Mouse (Mus musculus) midbrain, embryonic 14.5 days (tissue): ENCODE measurements around the gene Ap1m2. TPM values are rescaled to one million over a fixed set of nuclear protein-coding genes. Genes with fewer than 3 reads are reported as not detected.
A peak's percentile ranks its signal among the peaks of the same experiment; 100 is the strongest.
"Not testable (repeated sequence)": the region's sequence is repeated elsewhere in the genome, so short reads cannot be mapped to it uniquely, and the experiment has no call there.

Experiments
- ATAC-seq: fragments of 200-750 bp; cut with Nextera tagmentation; 2 replicates; pipeline ENCODE4 v1.8.0; 2017; ENCODE audit warnings: moderate number of reproducible peaks, moderate library complexity; ENCODE audit not compliant: low FRiP score, low TSS enrichment
- DNase-seq: peaks from one replicate; pipeline ENCODE4 v3.0.0-alpha.2; 2015
- H3K27ac ChIP-seq: fragments of 300-500 bp; sonication (generic); replicated peaks from 2 replicates; pipeline ENCODE4 v1.5.1; 2014; ENCODE audit warnings: mild to moderate bottlenecking, low read depth, low read length, moderate library complexity
- H3K27me3 ChIP-seq: fragments of 300-500 bp; sonication (generic); 2 replicates; pipeline ENCODE4 v1.6.1; 2014; ENCODE audit warnings: low read length, control low read depth, mixed read lengths; ENCODE audit not compliant: control insufficient read depth, insufficient read depth
- H3K36me3 ChIP-seq: fragments of 300-500 bp; sonication (generic); 2 replicates; pipeline ENCODE4 v1.6.1; 2014; ENCODE audit warnings: low read length, control low read depth; ENCODE audit not compliant: control insufficient read depth, insufficient read depth
- H3K4me1 ChIP-seq: fragments of 300-500 bp; sonication (generic); 2 replicates; pipeline ENCODE4 v1.6.1; 2014; ENCODE audit warnings: mild to moderate bottlenecking, antibody characterized with exemption, low read length, control low read depth; ENCODE audit not compliant: control insufficient read depth, insufficient read depth
- H3K4me2 ChIP-seq: fragments of 300-500 bp; sonication (generic); 2 replicates; pipeline ENCODE4 v1.6.1; 2014; ENCODE audit warnings: mild to moderate bottlenecking, low read length, moderate library complexity
- H3K4me3 ChIP-seq: fragments of 300-500 bp; sonication (generic); replicated peaks from 2 replicates; pipeline ENCODE4 v1.5.1; 2014; ENCODE audit warnings: low read depth, low read length
- H3K9ac ChIP-seq: fragments of 300-500 bp; sonication (generic); replicated peaks from 2 replicates; pipeline ENCODE4 v1.6.1; 2014; ENCODE audit warnings: mild to moderate bottlenecking, low read length, moderate library complexity
- H3K9me3 ChIP-seq: fragments of 300-500 bp; sonication (generic); 2 replicates; pipeline ENCODE4 v1.6.1; 2016; ENCODE audit warnings: low read length, control low read depth, mixed read lengths; ENCODE audit not compliant: control insufficient read depth
- WGBS: fragments of 180-500 bp; shearing (Covaris S2); extraction: QIAGEN DNeasy Blood & Tissue Kit; methylation state at CpG from one replicate; pipeline ENCODE4 v1.1.7; 2014; 5-methylcytosine and 5-hydroxymethylcytosine counted together
- polyA plus RNA-seq: library from polyadenylated mRNA; unstranded; fragments of >200 nt; fragmentation: Nextera tagmentation; extraction: Ambion mirVana; gene quantifications from 2 replicates; pipeline ENCODE4 v1.2.1, GENCODE M21; 2014

The Ap1m2 gene
- polyA plus RNA-seq, 1 experiment from 2014 or later = 0.88 TPM

GRCm38 (mm10) chr9:21331365-21332140 lies 19.4 kb upstream of the Ap1m2 start:
- DNase-seq (no peak), ATAC-seq (no peak)
- Histone ChIP-seq H3K36me3 (no peaks in the 10 kb centered on the region), H3K4me3 (no peak overlapping the region), H3K27me3 (no peaks in the 10 kb centered on the region), H3K27ac (no peak overlapping the region), H3K9ac (no peak overlapping the region), H3K9me3 (no peaks in the 10 kb centered on the region), H3K4me1 (no peaks in the 10 kb centered on the region), H3K4me2 (no peak overlapping the region)
- WGBS = 86% methylated on average over 12 of the region's 12 CpGs

DNA sequence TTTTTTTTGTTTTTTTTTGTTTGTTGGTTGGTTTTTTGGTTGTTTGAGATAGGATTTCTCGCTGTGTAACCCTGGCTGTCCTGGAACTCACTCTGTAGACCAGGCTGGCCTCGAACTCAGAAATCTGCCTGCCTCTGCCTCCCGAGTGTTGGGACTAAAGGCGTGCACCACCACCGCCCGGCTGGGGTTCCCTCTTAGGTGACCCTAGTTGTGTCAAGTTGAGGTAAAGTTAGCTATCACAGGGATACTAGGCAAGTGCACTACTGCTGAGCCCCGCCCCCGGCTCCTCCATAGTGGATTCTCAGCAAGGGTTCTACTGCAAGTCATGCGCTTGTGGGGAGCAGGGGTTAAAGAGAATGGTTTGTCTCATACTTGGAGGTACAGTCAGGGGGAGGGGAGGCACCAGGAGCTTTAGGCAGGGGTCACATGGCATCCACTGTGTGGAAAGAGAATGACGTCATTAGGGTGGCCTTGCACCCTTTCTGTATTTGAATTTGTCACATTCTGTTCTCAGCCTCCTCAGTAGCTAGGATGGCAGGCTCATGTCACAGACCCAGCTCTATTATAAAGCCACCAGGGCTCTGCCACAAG lies 17.7 kb upstream of the Ap1m2 start:
- H3K4me1 ChIP-seq = no peaks in the 10 kb centered on the region
- DNase-seq (no peak), ATAC-seq (no peak)
- H3K9ac ChIP-seq = no peak overlapping the region
- H3K27ac ChIP-seq = no peak overlapping the region
- no peak overlapping the region for H3K4me2 ChIP-seq
- 91% methylated on average over 10 of the region's 10 CpGs for WGBS
- no peaks in the 10 kb centered on the region for H3K36me3 ChIP-seq
- no peaks in the 10 kb centered on the region for H3K27me3 ChIP-seq
- H3K9me3 ChIP-seq = no peaks in the 10 kb centered on the region
- no peak overlapping the region for H3K4me3 ChIP-seq

- H3K27ac ChIP-seq = no peak overlapping the region
- H3K4me1 ChIP-seq = no peaks in the 10 kb centered on the region
- H3K9me3 ChIP-seq = no peaks in the 10 kb centered on the region
- ATAC-seq (no peak), DNase-seq (no peak)
- WGBS = 86% methylated on average over 3 of the region's 5 CpGs
- H3K4me2 ChIP-seq = no peak overlapping the region
- no peaks in the 10 kb centered on the region for H3K36me3 ChIP-seq
- H3K9ac ChIP-seq = no peak overlapping the region
- H3K27me3 ChIP-seq = no peaks in the 10 kb centered on the region
- no peak overlapping the region for H3K4me3 ChIP-seq
Observed at GRCm38 (mm10) chr9:21329041-21329440, 16.9 kb upstream of the Ap1m2 start.

GRCm38 (mm10) chr9:21328041-21328440 lies 15.9 kb upstream of the Ap1m2 start:
- no peak for DNase-seq
- H3K4me2 ChIP-seq = no peak overlapping the region

DNA sequence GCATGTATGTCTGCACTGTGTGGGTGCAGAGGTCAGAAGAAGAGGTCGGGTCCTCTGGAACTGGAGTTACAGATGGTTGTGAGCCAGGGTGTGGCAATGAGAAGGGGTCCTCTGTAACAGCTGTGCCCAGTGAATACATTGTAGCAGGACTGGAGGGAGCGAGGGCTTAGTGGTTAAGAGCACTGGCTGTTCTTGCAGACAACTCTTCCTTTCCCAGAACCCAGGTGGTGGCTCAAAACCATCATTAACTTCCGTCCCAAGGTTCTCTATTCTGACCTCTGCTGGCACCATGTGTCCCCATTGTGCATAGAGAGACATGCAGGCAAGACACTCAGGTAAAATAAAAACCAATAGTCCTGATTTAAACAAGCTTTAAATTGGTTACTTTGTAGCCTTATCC lies 15.4 kb upstream of the Ap1m2 start:
- no peaks in the 10 kb centered on the region for H3K9me3 ChIP-seq
- no peaks in the 10 kb centered on the region for H3K4me1 ChIP-seq
- H3K27me3 ChIP-seq = no peaks in the 10 kb centered on the region
- 82% methylated on average over 3 of the region's 3 CpGs for WGBS
- DNase-seq (no peak), ATAC-seq (no peak)
- H3K4me2 ChIP-seq = no peak overlapping the region
- H3K36me3 ChIP-seq = no peaks in the 10 kb centered on the region
- H3K4me3 ChIP-seq = no peak overlapping the region
- no peak overlapping the region for H3K9ac ChIP-seq
- H3K27ac ChIP-seq = no peak overlapping the region

More at GRCm38 (mm10) chr9:21328041-21328440, 15.9 kb upstream of the Ap1m2 start:
- Histone ChIP-seq H3K9me3 (no peaks in the 10 kb centered on the region), H3K4me1 (no peaks in the 10 kb centered on the region), H3K36me3 (no peaks in the 10 kb centered on the region), H3K9ac (no peak overlapping the region), H3K27me3 (no peaks in the 10 kb centered on the region), H3K27ac (no peak overlapping the region), H3K4me3 (no peak overlapping the region)
- no peak for ATAC-seq
- WGBS = 86% methylated on average over 3 of the region's 3 CpGs

DNA sequence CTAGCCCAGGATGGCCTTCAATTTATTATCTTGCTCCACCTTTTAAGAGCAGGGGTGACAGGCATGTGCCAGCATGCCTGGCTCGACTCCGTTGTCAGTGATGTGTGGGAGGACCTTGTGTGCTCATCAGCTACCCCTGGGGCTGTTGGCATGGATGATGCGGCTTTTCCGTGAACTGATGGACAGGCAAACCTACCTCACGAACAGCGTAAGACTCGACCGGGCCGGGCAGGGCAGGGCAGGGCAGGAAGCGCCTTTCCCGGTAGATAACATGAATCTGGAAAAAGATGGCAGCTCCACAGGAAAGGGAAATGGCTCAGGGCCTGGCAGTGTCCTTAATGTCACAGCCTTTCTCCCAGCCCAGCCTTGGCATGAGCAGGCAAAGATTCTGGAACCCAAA lies 12.1 kb upstream of the Ap1m2 start:
- Histone ChIP-seq H3K27ac (no peak overlapping the region), H3K27me3 (no peaks in the 10 kb centered on the region), H3K36me3 (no peaks in the 10 kb centered on the region), H3K9me3 (no peaks in the 10 kb centered on the region), H3K9ac (no peak overlapping the region), H3K4me2 (no peak overlapping the region), H3K4me1 (peaks cover 11% of the 10 kb centered on the region), H3K4me3 (no peak overlapping the region)
- DNase-seq (no peak), ATAC-seq (no peak)
- 97% methylated on average over 11 of the region's 11 CpGs for WGBS

GRCm38 (mm10) chr9:21322917-21323297 lies 10.8 kb upstream of the Ap1m2 start:
- 93% methylated on average over 8 of the region's 8 CpGs for WGBS
- H3K4me1 ChIP-seq = peaks cover 11% of the 10 kb centered on the region
- H3K4me2 ChIP-seq, H3K9me3 ChIP-seq, H3K27me3 ChIP-seq, H3K9ac ChIP-seq, ATAC-seq, H3K36me3 ChIP-seq, H3K4me3 ChIP-seq, DNase-seq, H3K27ac ChIP-seq: not testable (repeated sequence)

DNA sequence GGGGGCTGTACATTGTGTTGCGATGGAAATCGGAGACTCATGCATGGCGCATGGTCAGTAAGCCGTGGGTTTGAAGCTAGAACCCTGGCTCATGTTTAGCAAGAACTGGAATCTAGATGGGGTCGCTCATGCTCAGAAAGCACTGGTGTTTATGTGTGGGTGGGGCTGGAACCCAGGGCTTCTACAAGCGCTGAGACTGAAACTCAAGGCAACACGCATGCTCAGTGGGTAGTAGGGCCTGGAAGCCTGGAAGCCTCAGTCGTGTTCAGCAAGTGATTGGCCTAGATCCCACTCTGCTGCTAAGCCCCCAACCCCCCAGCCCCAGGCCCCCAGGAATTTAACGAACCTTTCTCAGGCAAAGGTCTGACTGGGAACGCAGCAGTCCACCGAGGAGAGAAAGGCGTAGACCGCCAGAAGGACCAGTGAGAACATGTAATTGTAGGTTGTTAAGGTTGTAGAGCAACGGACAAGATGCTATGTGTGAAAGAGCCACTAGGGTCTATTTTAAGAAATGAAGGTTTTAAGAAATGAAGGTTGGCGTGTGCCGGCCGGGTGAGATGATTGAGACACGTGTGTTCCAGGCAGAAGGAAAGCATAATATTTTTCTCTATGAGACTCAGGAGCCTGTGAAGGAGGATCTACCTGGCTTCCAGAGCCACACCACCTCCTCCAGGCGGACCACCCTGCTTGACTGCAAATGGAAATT lies 10.2 kb upstream of the Ap1m2 start:
- ATAC-seq = no peak
- Histone ChIP-seq H3K9ac (no peak overlapping the region), H3K4me3 (peak overlapping the region; percentile 77; the same call in 1 of the 2 replicates), H3K4me1 (peaks cover 11% of the 10 kb centered on the region), H3K9me3 (no peaks in the 10 kb centered on the region), H3K36me3 (no peaks in the 10 kb centered on the region), H3K27ac (no peak overlapping the region), H3K27me3 (no peaks in the 10 kb centered on the region), H3K4me2 (peak overlapping the region; percentile 93)
- 88% methylated on average over 19 of the region's 19 CpGs for WGBS
- no peak for DNase-seq
